Mouse (Mus musculus) forebrain, embryonic 12.5 days (tissue): ENCODE results near the gene Slc38a9. TPM values are rescaled to one million over a fixed set of nuclear protein-coding genes. Genes with fewer than 3 reads are reported as not detected.

Source experiments
- ATAC-seq: fragments of 200-750 bp; cut with Nextera tagmentation; 2 replicates; pipeline ENCODE4 v1.8.0; 2017; ENCODE audit warnings: moderate TSS enrichment; ENCODE audit not compliant: low FRiP score
- H3K27ac ChIP-seq: fragments of 300-500 bp; sonication (generic); 2 replicates; pipeline ENCODE4 v1.5.1; 2016; ENCODE audit warnings: mild to moderate bottlenecking
- H3K27me3 ChIP-seq: fragments of 300-500 bp; sonication (generic); 2 replicates; pipeline ENCODE4 v1.6.1; 2016; ENCODE audit warnings: mild to moderate bottlenecking
- H3K36me3 ChIP-seq: fragments of 300-500 bp; sonication (generic); replicated peaks from 2 replicates; pipeline ENCODE4 v1.6.1; 2016; ENCODE audit warnings: mild to moderate bottlenecking
- H3K4me1 ChIP-seq: fragments of 300-500 bp; sonication (generic); 2 replicates; pipeline ENCODE4 v1.6.1; 2016
- H3K4me2 ChIP-seq: fragments of 300-500 bp; sonication (generic); 2 replicates; pipeline ENCODE4 v1.6.1; 2016; ENCODE audit warnings: mild to moderate bottlenecking, moderate library complexity
- H3K4me3 ChIP-seq: fragments of 300-500 bp; sonication (generic); replicated peaks from 2 replicates; pipeline ENCODE4 v1.5.1; 2016; ENCODE audit warnings: mild to moderate bottlenecking
- H3K9ac ChIP-seq: fragments of 300-500 bp; sonication (generic); 2 replicates; pipeline ENCODE4 v1.6.1; 2016; ENCODE audit warnings: mild to moderate bottlenecking
- H3K9me3 ChIP-seq: fragments of 300-500 bp; sonication (generic); 2 replicates; pipeline ENCODE4 v1.6.1; 2016
- WGBS: fragments of 180-500 bp; shearing (Covaris S2); methylation state at CpG from one replicate; pipeline ENCODE4 v1.1.7; 2016; 5-methylcytosine and 5-hydroxymethylcytosine counted together
- polyA plus RNA-seq: library from polyadenylated mRNA; unstranded; fragments of >200 nt; fragmentation: Nextera tagmentation; extraction: Ambion mirVana; gene quantifications from 2 replicates; pipeline ENCODE4 v1.2.1, GENCODE M21; 2016

The Slc38a9 gene
- polyA plus RNA-seq, 1 experiment from 2014 or later, result 22.2 TPM

DNA sequence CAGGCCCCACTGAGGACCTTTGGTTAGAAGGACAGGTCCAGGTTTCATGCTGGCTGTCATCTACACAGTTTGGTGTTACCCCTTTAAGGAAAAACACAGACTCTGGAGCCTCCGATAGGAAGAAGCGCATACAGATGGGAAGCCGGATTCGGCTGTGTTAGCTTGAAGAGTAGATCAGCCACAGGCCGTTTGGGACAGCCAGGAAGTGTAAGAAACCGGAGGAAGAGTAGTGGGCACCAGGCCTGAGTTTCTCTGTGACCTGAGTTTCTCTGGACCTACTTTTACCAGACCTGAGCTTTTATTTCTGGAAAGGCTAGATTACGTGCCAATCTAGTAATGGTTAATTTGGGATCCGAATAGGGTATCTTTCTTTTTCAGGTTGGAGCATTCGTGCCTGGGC is 76.6 kb downstream of the Slc38a9 start:
- WGBS, result 88% methylated on average over 9 of the region's 9 CpGs
- H3K9me3 ChIP-seq, result no peaks in the 10 kb centered on the region
- H3K4me1 ChIP-seq, result no peaks in the 10 kb centered on the region
- H3K9ac ChIP-seq, result no peak overlapping the region
- no peak overlapping the region for H3K4me2 ChIP-seq
- no peaks in the 10 kb centered on the region for H3K36me3 ChIP-seq
- no peak overlapping the region for H3K4me3 ChIP-seq
- H3K27ac ChIP-seq, result no peak overlapping the region
- no peaks in the 10 kb centered on the region for H3K27me3 ChIP-seq
- no peak for ATAC-seq

DNA sequence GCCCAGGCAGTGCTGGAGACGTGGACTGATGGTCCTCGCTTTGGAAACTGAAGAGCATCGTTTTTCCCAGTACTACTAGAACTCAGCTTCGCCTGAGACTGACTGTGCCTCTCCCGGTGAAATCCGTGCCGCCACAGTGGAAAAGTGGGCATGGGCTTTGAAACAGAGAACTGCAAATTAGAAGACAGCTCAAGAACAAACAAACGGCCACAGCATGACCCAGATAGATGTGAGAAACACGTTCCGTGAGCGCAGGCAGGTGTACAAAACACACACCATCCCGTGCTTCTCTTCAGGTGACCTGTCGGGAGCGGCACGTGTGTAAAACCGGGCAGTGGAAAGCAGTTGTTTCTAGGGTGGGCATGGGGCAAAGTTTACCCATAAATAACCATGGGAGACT is 77.5 kb downstream of the Slc38a9 start:
- Histone ChIP-seq H3K9ac (no peak overlapping the region), H3K4me1 (no peaks in the 10 kb centered on the region), H3K36me3 (no peaks in the 10 kb centered on the region), H3K4me2 (no peak overlapping the region), H3K27me3 (no peaks in the 10 kb centered on the region), H3K9me3 (no peaks in the 10 kb centered on the region), H3K4me3 (no peak overlapping the region), H3K27ac (no peak overlapping the region)
- 90% methylated on average over 16 of the region's 16 CpGs for WGBS
- no peak for ATAC-seq

DNA sequence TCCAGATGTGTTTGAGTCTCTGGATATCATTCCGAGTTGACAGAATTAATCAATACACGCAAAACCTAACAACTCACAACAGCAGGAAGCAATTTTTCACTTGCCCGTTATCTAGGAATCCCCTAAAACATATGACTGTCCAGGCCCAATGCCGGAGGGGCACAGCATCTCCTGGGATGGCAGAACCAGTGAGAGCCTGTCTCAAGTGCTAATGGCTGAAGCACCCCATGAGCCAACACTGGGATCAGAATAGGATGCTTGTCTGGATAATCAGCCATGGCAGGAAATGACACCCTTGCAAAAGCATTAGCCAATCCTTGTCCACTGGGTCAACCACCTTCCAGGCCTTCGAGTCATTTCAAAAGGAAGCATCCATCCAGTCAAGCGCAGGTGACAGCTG is 79.5 kb downstream of the Slc38a9 start:
- no peak overlapping the region for H3K9ac ChIP-seq
- no peaks in the 10 kb centered on the region for H3K36me3 ChIP-seq
- no peaks in the 10 kb centered on the region for H3K9me3 ChIP-seq
- no peak for ATAC-seq
- WGBS, result 91% methylated on average over 6 of the region's 6 CpGs
- H3K4me1 ChIP-seq, result no peaks in the 10 kb centered on the region
- no peak overlapping the region for H3K4me2 ChIP-seq
- H3K4me3 ChIP-seq, result no peak overlapping the region
- H3K27me3 ChIP-seq, result no peaks in the 10 kb centered on the region
- no peak overlapping the region for H3K27ac ChIP-seq

DNA sequence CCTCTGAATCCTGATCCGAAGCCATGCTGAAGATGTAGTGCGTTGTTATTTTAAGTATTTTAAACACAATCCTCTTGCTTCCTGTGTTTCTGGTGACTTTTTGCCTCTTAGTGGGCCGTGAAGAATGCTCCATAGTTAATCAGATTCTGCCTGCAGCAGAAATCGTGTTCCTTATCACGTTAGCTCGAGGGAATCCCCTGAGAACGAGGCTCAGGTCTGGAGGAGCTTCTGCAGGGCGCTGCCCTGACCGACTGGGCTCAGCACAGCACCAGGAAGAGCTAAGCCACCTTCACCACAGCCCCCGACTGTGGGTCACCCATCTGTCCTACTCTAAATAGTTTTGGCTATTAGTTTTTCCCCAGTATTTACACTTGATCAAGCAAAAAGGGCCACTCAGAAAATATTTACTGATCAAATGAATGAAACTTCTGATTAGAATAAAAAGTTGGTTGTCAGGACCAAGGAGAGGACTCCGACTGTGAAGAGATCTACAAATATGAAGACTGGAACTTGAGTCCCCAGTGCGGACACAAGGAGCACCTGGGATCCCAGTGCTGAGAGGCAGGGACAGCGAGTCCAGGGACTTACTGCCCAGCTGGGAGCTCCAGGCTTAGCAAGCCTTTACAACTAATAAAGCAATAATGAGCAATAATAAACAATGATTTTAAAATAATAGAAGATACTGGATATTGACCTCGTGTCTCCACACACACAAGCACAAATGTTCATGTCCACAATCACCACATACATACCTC is 81.7 kb downstream of the Slc38a9 start:
- 77% methylated on average over 14 of the region's 14 CpGs for WGBS
- Histone ChIP-seq H3K4me3 (no peak overlapping the region), H3K4me1 (no peaks in the 10 kb centered on the region), H3K27me3 (no peaks in the 10 kb centered on the region), H3K27ac (no peak overlapping the region), H3K9ac (no peak overlapping the region), H3K9me3 (no peaks in the 10 kb centered on the region), H3K4me2 (no peak overlapping the region), H3K36me3 (no peaks in the 10 kb centered on the region)
- ATAC-seq, result no peak

DNA sequence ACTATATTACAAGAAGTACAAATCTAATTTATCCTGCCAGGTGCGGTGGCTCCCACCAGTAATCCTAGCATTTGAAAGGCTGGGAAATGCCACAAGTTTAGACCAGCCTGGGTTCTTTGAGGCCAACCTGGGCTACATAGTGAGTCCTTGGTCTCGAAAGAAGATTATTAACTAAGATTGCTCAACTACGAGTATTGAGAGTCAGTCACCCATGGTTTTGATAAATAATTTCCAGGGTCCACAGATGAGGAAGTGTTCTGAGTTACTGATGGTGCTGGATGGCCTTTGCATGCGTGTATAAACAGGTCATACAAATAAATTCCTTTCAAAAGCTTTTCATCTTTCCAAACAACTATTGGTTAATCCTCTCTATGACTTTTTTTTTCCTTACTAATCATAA is 83.1 kb downstream of the Slc38a9 start:
- no peaks in the 10 kb centered on the region for H3K27me3 ChIP-seq
- no peak overlapping the region for H3K4me2 ChIP-seq
- H3K4me1 ChIP-seq, result no peaks in the 10 kb centered on the region
- no peaks in the 10 kb centered on the region for H3K36me3 ChIP-seq
- no peak for ATAC-seq
- no peak overlapping the region for H3K4me3 ChIP-seq
- no peak overlapping the region for H3K9ac ChIP-seq
- WGBS, result 86% methylated on average over 4 of the region's 4 CpGs
- no peaks in the 10 kb centered on the region for H3K9me3 ChIP-seq
- H3K27ac ChIP-seq, result no peak overlapping the region

DNA sequence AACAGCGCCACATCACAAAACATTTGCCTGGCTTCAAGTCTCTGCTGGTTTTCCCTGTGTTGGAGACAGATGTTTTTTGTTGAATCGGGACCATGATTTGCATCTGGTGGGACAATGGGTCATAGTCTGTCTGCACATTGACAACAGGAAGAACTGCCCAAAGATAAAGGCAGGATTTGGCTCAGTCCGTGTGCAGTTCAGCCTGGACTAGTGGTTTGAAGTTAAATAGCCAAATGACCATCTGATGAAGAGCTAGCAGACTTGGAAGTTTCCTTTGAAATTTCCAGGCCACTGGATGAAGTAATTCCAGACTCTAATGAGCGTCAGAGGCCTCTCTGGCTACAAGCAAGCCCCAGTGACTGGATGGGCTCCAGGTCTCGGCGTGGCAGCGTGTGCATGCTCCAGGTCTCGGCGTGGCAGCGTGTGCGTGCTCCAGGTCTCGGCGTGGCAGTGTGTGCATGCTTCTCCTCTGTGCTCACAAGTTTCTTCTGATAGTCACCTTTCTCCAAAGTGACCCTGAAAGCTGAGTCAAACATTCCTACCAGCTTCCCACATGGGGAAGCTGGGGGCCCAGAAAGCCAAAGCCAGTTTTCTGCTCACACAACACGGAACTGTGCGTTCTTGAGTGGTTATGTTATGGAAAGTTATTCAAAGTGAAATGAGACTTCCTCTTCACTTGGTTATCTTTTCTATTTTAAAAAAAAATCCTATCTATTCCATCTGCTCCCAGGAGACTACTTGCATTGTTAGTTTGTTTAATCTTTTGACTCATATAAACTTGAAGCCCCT is 83.7 kb downstream of the Slc38a9 start:
- 89% methylated on average over 15 of the region's 15 CpGs for WGBS
- Histone ChIP-seq H3K27me3 (no peaks in the 10 kb centered on the region), H3K27ac (no peak overlapping the region), H3K4me3 (no peak overlapping the region), H3K36me3 (no peaks in the 10 kb centered on the region), H3K4me1 (no peaks in the 10 kb centered on the region), H3K4me2 (no peak overlapping the region), H3K9me3 (no peaks in the 10 kb centered on the region), H3K9ac (no peak overlapping the region)
- no peak for ATAC-seq

DNA sequence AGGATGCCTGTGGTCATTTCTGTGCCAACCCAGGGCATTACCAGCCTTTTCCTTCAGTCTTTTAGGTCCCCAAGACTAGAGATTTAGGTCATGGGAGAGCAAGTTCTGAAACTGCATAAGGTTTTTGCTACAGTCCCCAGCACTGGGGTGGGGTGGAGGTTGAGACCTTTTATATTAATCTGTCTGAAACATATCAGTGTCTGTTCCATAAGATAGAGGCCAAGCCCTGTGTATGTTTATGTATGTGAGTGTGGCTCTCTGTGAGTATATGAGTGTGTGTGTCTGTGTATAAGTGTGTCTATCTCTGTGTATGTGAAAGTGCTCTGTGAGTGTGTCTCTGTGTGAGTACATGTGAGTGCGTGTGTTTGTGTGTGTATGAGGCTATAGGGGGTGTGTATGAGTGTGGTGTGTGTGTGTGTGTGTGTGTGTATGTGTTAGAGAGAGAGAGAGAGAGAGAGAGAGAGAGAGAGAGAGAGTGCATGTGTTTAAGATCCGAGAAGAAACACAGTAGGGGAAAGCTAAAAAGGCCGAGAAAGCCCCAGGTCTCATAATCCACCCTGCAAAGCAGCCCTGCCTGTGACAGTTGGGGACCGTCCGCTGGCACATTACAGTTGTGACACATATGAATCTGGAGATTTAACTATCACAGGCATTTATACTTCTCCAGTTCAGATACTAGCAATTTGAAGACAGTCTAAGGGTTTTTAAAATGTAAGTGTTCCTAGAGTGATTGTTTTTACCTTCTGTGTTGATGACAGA is 85.6 kb downstream of the Slc38a9 start:
- no peak for ATAC-seq
- WGBS, result 83% methylated on average over 5 of the region's 5 CpGs

DNA sequence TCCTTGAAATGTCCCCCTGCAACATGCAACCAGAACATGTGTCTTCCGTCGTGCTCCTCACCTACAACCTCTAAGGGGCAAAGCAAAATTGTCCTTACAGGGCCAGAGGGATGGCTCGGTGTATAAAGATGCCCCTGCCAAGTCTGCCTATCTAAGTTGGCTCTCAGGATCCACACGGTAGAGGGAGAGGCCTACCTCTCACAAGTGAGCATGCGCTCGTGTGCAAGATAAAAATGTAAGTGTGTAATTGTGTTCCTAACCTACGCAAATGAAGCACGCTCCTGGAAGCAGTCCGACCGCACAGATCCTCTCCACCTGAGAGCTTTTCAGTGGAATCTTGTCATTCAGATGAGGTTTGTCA is 86.1 kb downstream of the Slc38a9 start:
- Histone ChIP-seq H3K9ac (no peak overlapping the region), H3K27me3 (no peaks in the 10 kb centered on the region), H3K4me3 (no peak overlapping the region), H3K9me3 (no peaks in the 10 kb centered on the region), H3K27ac (no peak overlapping the region), H3K36me3 (no peaks in the 10 kb centered on the region), H3K4me2 (no peak overlapping the region), H3K4me1 (peaks cover 5% of the 10 kb centered on the region)
- no peak for ATAC-seq
- WGBS, result 89% methylated on average over 10 of the region's 10 CpGs

More for the DNA sequence above, 85.6 kb downstream of the Slc38a9 start:
- Histone ChIP-seq H3K4me1 (no peaks in the 10 kb centered on the region), H3K9ac (no peak overlapping the region), H3K4me2 (no peak overlapping the region), H3K36me3 (no peaks in the 10 kb centered on the region), H3K27me3 (no peaks in the 10 kb centered on the region), H3K27ac (no peak overlapping the region), H3K9me3 (no peaks in the 10 kb centered on the region), H3K4me3 (no peak overlapping the region)

DNA sequence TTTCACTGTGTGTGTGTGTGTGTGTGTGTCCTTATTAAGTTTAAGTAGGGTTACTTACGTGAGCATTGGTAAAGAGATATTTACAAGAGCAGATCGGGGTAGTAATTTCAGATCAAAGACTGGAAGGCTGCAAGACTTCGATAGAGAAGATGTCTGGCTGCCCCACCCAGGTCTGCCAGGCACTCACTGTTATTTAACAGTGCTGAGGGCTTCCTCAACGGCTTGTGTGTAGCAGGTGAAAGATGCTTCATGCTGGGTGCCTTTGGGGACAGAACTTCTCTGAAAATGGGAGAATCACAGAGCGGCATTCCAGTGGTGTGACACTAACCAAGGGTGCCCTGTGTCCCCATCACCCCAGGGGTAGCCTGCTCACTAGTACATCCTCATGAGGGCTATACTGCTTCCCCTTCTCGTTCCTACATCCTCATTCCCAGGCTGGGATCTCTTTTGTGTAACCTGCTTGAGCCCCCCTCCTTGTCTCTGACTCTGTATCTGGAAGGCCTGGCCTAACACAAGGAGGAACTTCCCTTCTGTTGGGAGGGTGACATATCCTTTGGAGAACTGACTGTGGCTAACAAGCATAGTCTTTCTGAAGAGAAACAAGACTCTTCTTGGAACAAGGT is 87.4 kb downstream of the Slc38a9 start:
- H3K9me3 ChIP-seq, result no peaks in the 10 kb centered on the region
- no peaks in the 10 kb centered on the region for H3K36me3 ChIP-seq
- H3K4me1 ChIP-seq, result peaks cover 9% of the 10 kb centered on the region
- no peaks in the 10 kb centered on the region for H3K27me3 ChIP-seq
- no peak overlapping the region for H3K27ac ChIP-seq
- H3K9ac ChIP-seq, result no peak overlapping the region
- ATAC-seq, result no peak
- no peak overlapping the region for H3K4me3 ChIP-seq
- 80% methylated on average over 6 of the region's 6 CpGs for WGBS
- no peak overlapping the region for H3K4me2 ChIP-seq

DNA sequence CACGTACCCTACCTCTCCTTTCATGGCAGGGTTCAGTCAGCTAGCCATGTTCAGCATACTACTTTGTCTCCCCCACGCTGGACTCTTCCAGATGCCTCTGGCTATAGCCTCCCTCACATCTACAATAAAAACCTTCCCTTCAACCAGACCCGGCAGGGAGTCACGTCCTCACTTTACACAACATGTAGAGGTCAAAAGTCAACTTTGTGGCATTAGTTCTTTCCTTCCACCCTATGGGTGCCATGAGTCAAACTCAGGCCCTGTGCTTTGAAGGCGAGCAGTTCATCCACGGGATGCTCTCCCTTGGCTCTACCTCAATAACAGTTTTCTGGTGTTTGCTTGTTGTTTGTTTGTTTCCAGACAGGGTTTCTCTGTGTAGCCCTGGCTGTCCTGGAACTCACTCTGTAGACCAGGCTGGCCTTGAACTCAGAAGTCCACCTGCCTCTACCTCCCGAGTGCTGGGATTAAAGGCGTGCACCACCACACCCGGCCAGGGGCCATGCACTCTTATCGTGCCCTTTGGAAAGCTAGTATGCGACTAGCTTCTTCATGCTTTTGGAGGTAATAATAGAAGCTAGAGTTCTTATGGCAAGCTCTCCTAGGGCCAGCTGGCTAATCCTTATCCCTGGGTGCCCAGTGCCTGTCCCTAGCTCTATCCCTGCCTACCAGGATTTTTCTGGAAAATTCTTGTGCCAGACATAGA is 88.4 kb downstream of the Slc38a9 start:
- no peaks in the 10 kb centered on the region for H3K36me3 ChIP-seq
- no peak for ATAC-seq
- no peak overlapping the region for H3K4me2 ChIP-seq

DNA sequence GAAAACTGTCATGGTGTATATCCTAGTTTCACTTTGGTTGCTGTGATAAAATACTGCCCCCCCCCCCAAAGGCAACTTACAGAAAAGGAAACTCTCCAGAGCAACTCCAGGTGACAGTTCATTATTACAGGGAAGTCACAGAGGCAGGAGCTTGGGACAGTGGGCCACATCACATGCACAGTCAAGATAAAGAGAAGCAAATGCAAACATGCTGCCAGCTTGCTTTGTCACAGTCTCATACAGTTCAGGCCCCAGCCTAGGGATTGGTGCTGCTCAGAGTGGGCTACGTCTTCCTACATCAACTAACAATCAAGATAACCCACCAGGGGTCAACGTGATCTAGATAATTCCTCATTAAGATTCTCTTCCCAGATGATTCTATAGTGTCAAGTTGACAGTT is 89.3 kb downstream of the Slc38a9 start:
- Histone ChIP-seq H3K27me3 (no peaks in the 10 kb centered on the region), H3K27ac (no peak overlapping the region), H3K4me1 (peaks cover 9% of the 10 kb centered on the region), H3K9ac (no peak overlapping the region), H3K9me3 (no peaks in the 10 kb centered on the region), H3K4me2 (no peak overlapping the region), H3K36me3 (no peaks in the 10 kb centered on the region), H3K4me3 (no peak overlapping the region)
- 81% methylated on average over 2 of the region's 2 CpGs for WGBS
- ATAC-seq, result no peak

More for the DNA sequence above, 88.4 kb downstream of the Slc38a9 start:
- H3K27me3 ChIP-seq, result no peaks in the 10 kb centered on the region
- 92% methylated on average over 11 of the region's 11 CpGs for WGBS
- H3K4me1 ChIP-seq, result peaks cover 9% of the 10 kb centered on the region
- no peak overlapping the region for H3K9ac ChIP-seq
- no peak overlapping the region for H3K27ac ChIP-seq
- H3K4me3 ChIP-seq, result no peak overlapping the region
- no peaks in the 10 kb centered on the region for H3K9me3 ChIP-seq
